Mouse (Mus musculus): ENCODE results near the gene Tubb5. TPM values are rescaled to one million over a fixed set of nuclear protein-coding genes. Genes with fewer than 3 reads are reported as not detected.

Tubb5 gene
- total and polyA plus RNA-seq, 2 experiments from 2014 or later: 1,606 to 3,326 TPM

DNA sequence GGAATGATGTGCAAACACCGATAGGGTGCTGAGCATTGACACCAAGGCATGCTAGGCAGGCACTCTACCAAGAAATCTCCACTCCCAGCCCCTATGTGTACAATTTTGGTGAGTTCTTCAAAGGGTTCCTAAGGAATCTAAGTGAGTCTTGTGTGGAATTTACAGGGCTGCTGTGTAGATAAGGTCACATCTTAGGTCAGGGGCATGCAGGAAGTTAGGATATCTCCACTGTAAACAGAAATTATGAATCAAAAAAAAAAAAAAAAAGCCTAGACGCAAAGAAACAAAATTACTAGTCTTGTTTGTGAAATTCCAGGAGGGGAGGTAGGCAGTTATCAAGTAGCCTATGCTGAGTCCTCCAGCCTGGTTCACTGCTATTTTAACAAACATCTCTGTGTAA is 45.3 kb downstream of the Tubb5 start:
- Histone ChIP-seq H3K27me3 (ENCODE audit: insufficient read depth, low read length) (no peaks in the 10 kb centered on the region), H3K9me3 (ENCODE audit: low read length) (no peaks in the 10 kb centered on the region), H3K36me3 (ENCODE audit: insufficient read depth, low read length) (no peaks in the 10 kb centered on the region), H3K9ac (replicated peaks; ENCODE audit: low read length) (no peak overlapping the region), H3K4me3 (ENCODE audit: low read length) (no peak overlapping the region), H3K27ac (no peak overlapping the region), H3K4me1 (ENCODE audit: insufficient read depth, low read length) (no peaks in the 10 kb centered on the region), H3K4me2 (ENCODE audit: low read depth, low read length) (no peak overlapping the region)
- WGBS: 77% methylated on average over 2 of the region's 2 CpGs
- no peak for DNase-seq (ENCODE audit: low spot score)
- no peak for TF ChIP-seq CTCF (IDR thresholded peaks at IDR 0.05; ENCODE audit: low read depth)
- ATAC-seq: no peak

DNA sequence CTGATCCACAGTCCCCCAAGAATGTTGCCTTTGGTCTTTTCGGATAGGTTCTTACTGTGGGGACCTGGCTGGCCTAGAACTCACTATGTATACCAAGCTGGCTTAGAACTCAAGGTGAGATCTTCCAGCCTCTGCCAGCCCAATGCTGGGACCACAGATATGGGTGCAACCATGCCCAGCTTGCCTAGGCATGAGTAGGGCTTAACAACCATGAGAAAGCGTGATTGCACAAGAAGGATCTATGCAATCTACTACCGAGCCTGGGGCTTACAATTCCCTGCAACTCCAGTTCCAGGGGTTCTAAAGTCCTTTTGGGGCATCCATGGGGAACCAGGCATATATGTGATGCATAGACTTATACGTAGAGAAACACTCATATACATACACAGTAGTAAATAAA is 47.2 kb downstream of the Tubb5 start:
- Histone ChIP-seq H3K4me2 (ENCODE audit: low read depth, low read length) (no peak overlapping the region), H3K9me3 (ENCODE audit: low read length) (no peaks in the 10 kb centered on the region), H3K27me3 (ENCODE audit: insufficient read depth, low read length) (no peaks in the 10 kb centered on the region), H3K4me3 (ENCODE audit: low read length) (no peak overlapping the region), H3K27ac (no peak overlapping the region), H3K4me1 (ENCODE audit: insufficient read depth, low read length) (no peaks in the 10 kb centered on the region), H3K9ac (replicated peaks; ENCODE audit: low read length) (no peak overlapping the region), H3K36me3 (ENCODE audit: insufficient read depth, low read length) (no peaks in the 10 kb centered on the region)
- no peak for DNase-seq (ENCODE audit: low spot score)
- no peak for TF ChIP-seq CTCF (IDR thresholded peaks at IDR 0.05; ENCODE audit: low read depth)
- no peak for ATAC-seq
- WGBS: 91% methylated on average over 4 of the region's 4 CpGs

DNA sequence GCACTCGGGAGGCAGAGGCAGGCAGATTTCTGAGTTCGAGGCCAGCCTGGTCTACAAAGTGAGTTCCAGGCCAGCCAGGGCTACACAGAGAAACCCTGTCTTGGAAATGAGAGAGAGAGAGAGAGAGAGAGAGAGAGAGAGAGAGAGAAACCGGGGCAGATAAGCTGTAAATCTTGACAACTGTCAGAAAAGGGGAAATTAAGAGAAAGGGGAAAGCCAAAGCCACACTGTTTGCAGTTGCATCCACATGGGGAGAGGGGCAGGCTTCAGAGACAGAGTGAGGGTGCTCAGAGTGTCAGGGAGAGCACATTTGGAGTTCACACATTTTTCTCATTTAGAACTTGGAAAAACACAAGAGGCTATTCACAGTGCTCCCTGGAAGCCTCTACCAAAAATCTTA is 50.1 kb downstream of the Tubb5 start:
- Histone ChIP-seq H3K4me2 (ENCODE audit: low read depth, low read length) (no peak overlapping the region), H3K9me3 (ENCODE audit: low read length) (no peaks in the 10 kb centered on the region)
- 81% methylated on average over 3 of the region's 3 CpGs for WGBS

DNA sequence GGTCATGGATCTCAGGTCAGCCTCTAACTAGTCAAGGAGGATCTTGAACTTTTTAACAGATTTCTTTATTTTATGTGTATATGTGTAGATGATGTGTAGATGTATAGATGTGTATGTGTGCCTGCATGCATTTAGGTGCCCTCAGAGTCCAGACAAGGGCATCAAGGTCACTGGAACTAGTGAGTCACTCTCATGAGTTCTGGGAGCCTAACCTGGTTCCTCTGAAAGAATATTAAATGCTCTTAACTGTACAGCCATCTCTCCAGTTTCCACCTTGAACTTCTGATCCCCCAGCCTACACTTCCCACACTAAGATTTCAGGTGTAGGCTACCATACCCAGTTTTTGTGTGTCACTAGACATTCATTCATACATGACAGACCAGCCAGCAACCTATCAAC is 50.6 kb downstream of the Tubb5 start:
- no peak for TF ChIP-seq CTCF (IDR thresholded peaks at IDR 0.05; ENCODE audit: low read depth)
- Histone ChIP-seq H3K27ac (no peak overlapping the region), H3K9ac (replicated peaks; ENCODE audit: low read length) (no peak overlapping the region), H3K27me3 (ENCODE audit: insufficient read depth, low read length) (no peaks in the 10 kb centered on the region), H3K4me1 (ENCODE audit: insufficient read depth, low read length) (0 out of 2 replicates have a peak, but pooled peaks cover 3% of the 10 kb centered on the region), H3K4me2 (ENCODE audit: low read depth, low read length) (no peak overlapping the region), H3K4me3 (ENCODE audit: low read length) (no peak overlapping the region), H3K36me3 (ENCODE audit: insufficient read depth, low read length) (no peaks in the 10 kb centered on the region), H3K9me3 (ENCODE audit: low read length) (no peaks in the 10 kb centered on the region)
- ATAC-seq (no peak), DNase-seq (ENCODE audit: low spot score) (no peak)

More for the DNA sequence above, 50.1 kb downstream of the Tubb5 start:
- Histone ChIP-seq H3K9ac (replicated peaks; ENCODE audit: low read length) (no peak overlapping the region), H3K4me1 (ENCODE audit: insufficient read depth, low read length) (0 out of 2 replicates have a peak, but pooled peaks cover 3% of the 10 kb centered on the region), H3K36me3 (ENCODE audit: insufficient read depth, low read length) (no peaks in the 10 kb centered on the region), H3K27ac (no peak overlapping the region), H3K4me3 (ENCODE audit: low read length) (no peak overlapping the region), H3K27me3 (ENCODE audit: insufficient read depth, low read length) (no peaks in the 10 kb centered on the region)
- no peak for ATAC-seq
- no peak for DNase-seq (ENCODE audit: low spot score)
- TF ChIP-seq CTCF (IDR thresholded peaks at IDR 0.05; ENCODE audit: low read depth): no peak

DNA sequence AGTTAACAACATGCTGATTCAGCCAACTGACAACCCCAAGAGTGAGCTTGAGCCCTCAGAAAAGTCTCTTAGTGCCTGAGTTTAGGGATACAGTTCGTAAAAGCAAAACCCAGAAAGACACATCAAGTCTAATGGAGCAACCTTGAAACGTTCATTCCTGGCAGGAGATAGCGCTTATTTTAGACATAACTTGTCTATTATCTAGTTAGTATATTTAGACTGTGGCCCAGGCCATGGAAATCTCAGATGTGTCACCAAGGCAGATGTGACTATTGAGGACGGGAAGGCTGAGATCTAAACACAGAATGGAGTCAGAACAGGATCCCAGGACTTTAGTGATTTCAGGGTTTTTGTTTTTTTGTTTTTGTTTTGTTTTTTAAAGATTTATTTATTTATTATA is 53.0 kb downstream of the Tubb5 start:
- H3K4me2 ChIP-seq (ENCODE audit: low read depth, low read length): no peak overlapping the region
- no peaks in the 10 kb centered on the region for H3K36me3 ChIP-seq (ENCODE audit: insufficient read depth, low read length)
- H3K4me3 ChIP-seq (ENCODE audit: low read length): no peak overlapping the region
- H3K27me3 ChIP-seq (ENCODE audit: insufficient read depth, low read length): no peaks in the 10 kb centered on the region
- no peak for TF ChIP-seq CTCF (IDR thresholded peaks at IDR 0.05; ENCODE audit: low read depth)
- WGBS: 91% methylated on average over 4 of the region's 4 CpGs
- H3K9ac ChIP-seq (replicated peaks; ENCODE audit: low read length): no peak overlapping the region
- 0 out of 2 replicates have a peak, but pooled peaks cover 3% of the 10 kb centered on the region for H3K4me1 ChIP-seq (ENCODE audit: insufficient read depth, low read length)
- DNase-seq (ENCODE audit: low spot score) (no peak), ATAC-seq (no peak)
- H3K9me3 ChIP-seq (ENCODE audit: low read length): no peaks in the 10 kb centered on the region
- H3K27ac ChIP-seq: no peak overlapping the region

DNA sequence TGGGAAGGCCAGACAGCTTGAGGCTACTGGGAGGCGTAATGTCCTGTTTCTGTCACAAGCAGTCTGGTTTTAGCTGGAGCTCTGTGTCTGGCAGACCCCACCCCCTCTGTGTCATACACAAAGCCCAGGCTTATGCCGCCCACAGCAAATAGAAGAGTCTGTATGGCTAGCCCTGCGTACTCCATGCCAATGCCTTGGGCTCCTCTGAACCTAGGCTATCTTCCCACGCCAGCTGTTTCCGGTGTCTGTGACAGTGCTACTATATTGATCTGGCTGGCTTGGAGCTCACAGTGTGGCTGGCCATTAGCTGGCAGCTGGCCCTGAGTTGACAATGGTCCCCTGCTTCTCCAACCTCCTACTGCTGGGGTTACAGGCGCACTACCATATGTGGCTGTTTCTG is 54.2 kb downstream of the Tubb5 start:
- TF ChIP-seq CTCF (IDR thresholded peaks at IDR 0.05; ENCODE audit: low read depth): no peak
- no peaks in the 10 kb centered on the region for H3K9me3 ChIP-seq (ENCODE audit: low read length)
- H3K4me3 ChIP-seq (ENCODE audit: low read length): no peak overlapping the region
- DNase-seq (ENCODE audit: low spot score) (peak; percentile 56), ATAC-seq (peak; percentile 92)
- H3K27ac ChIP-seq: no peak overlapping the region
- no peak overlapping the region for H3K9ac ChIP-seq (replicated peaks; ENCODE audit: low read length)
- no peak overlapping the region for H3K4me2 ChIP-seq (ENCODE audit: low read depth, low read length)
- 61% methylated on average over 6 of the region's 6 CpGs for WGBS
- H3K27me3 ChIP-seq (ENCODE audit: insufficient read depth, low read length): no peaks in the 10 kb centered on the region
- H3K4me1 ChIP-seq (ENCODE audit: insufficient read depth, low read length): 0 out of 2 replicates have a peak, but pooled peaks cover 3% of the 10 kb centered on the region
- no peaks in the 10 kb centered on the region for H3K36me3 ChIP-seq (ENCODE audit: insufficient read depth, low read length)

Small RNAs within 50 kb of the gene (microRNA-seq; reads per million reads assigned to microRNA genes)
- 0 to 0.18 reads per million in 2 experiments for gene Gm28033

Other genes with a start within 250 kb of the Tubb5 start
- not detected in 2 replicates for gene Sfta2, start 236.8 kb downstream of the Tubb5 start, total RNA-seq (2014; rRNA removed)
- not detected in 2 replicates for gene Sfta2, start 236.8 kb downstream of the Tubb5 start, polyA plus RNA-seq (2015; fragmentation: Nextera tagmentation; extraction: Ambion mirVana)
- gene Gm9573, start 211.7 kb downstream of the Tubb5 start, total RNA-seq (2014; rRNA removed): not detected in 2 replicates
- gene Gm9573, start 211.7 kb downstream of the Tubb5 start, polyA plus RNA-seq (2015; fragmentation: Nextera tagmentation; extraction: Ambion mirVana): not detected in 2 replicates
- gene Mucl3, start 194.6 kb downstream of the Tubb5 start, total RNA-seq (2014; rRNA removed): 0.61 TPM in 1 of 2 replicates, not detected in the other
- 0.10 TPM in 1 of 2 replicates, not detected in the other for gene Mucl3, start 194.6 kb downstream of the Tubb5 start, polyA plus RNA-seq (2015; fragmentation: Nextera tagmentation; extraction: Ambion mirVana)
- gene Vars2, start 170.7 kb downstream of the Tubb5 start, total RNA-seq (2014; rRNA removed): 37.3 and 46.8 TPM in 2 replicates
- gene Vars2, start 170.7 kb downstream of the Tubb5 start, polyA plus RNA-seq (2015; fragmentation: Nextera tagmentation; extraction: Ambion mirVana): 12.6 and 14.8 TPM in 2 replicates
- gene Gtf2h4, start 164.6 kb downstream of the Tubb5 start, total RNA-seq (2014; rRNA removed): 26.1 and 27.2 TPM in 2 replicates
- 18.6 and 21.3 TPM in 2 replicates for gene Gtf2h4, start 164.6 kb downstream of the Tubb5 start, polyA plus RNA-seq (2015; fragmentation: Nextera tagmentation; extraction: Ambion mirVana)
- gene Ddr1, start 133.7 kb downstream of the Tubb5 start, total RNA-seq (2014; rRNA removed): 108 and 139 TPM in 2 replicates
- 63.3 and 66.3 TPM in 2 replicates for gene Ddr1, start 133.7 kb downstream of the Tubb5 start, polyA plus RNA-seq (2015; fragmentation: Nextera tagmentation; extraction: Ambion mirVana)
- gene Ier3, start 16.6 kb downstream of the Tubb5 start, total RNA-seq (2014; rRNA removed): 13.7 and 19.4 TPM in 2 replicates
- 18.3 and 19.4 TPM in 2 replicates for gene Ier3, start 16.6 kb downstream of the Tubb5 start, polyA plus RNA-seq (2015; fragmentation: Nextera tagmentation; extraction: Ambion mirVana)
- gene Flot1, start 15.1 kb downstream of the Tubb5 start, total RNA-seq (2014; rRNA removed): 94.1 and 142 TPM in 2 replicates
- gene Flot1, start 15.1 kb downstream of the Tubb5 start, polyA plus RNA-seq (2015; fragmentation: Nextera tagmentation; extraction: Ambion mirVana): 162 TPM in 2 replicates
- gene Mdc1, start 3.2 kb upstream of the Tubb5 start, total RNA-seq (2014; rRNA removed): 14.7 and 26.7 TPM in 2 replicates
- gene Mdc1, start 3.2 kb upstream of the Tubb5 start, polyA plus RNA-seq (2015; fragmentation: Nextera tagmentation; extraction: Ambion mirVana): 3.9 and 4.1 TPM in 2 replicates
- gene Nrm, start 23.0 kb upstream of the Tubb5 start, total RNA-seq (2014; rRNA removed): 14.7 and 27.2 TPM in 2 replicates
- gene Nrm, start 23.0 kb upstream of the Tubb5 start, polyA plus RNA-seq (2015; fragmentation: Nextera tagmentation; extraction: Ambion mirVana): 24.6 and 25.7 TPM in 2 replicates
- 32.0 and 34.3 TPM in 2 replicates for gene Ppp1r18, start 27.3 kb upstream of the Tubb5 start, total RNA-seq (2014; rRNA removed)
- 18.4 and 19.3 TPM in 2 replicates for gene Ppp1r18, start 27.3 kb upstream of the Tubb5 start, polyA plus RNA-seq (2015; fragmentation: Nextera tagmentation; extraction: Ambion mirVana)
- 31.3 and 33.2 TPM in 2 replicates for gene Dhx16, start 41.5 kb upstream of the Tubb5 start, total RNA-seq (2014; rRNA removed)
- gene Dhx16, start 41.5 kb upstream of the Tubb5 start, polyA plus RNA-seq (2015; fragmentation: Nextera tagmentation; extraction: Ambion mirVana): 22.9 and 23.1 TPM in 2 replicates
- gene 2310061I04Rik, start 59.1 kb upstream of the Tubb5 start, total RNA-seq (2014; rRNA removed): 39.8 and 49.2 TPM in 2 replicates
- 69.0 and 74.3 TPM in 2 replicates for gene 2310061I04Rik, start 59.1 kb upstream of the Tubb5 start, polyA plus RNA-seq (2015; fragmentation: Nextera tagmentation; extraction: Ambion mirVana)
- 163 and 169 TPM in 2 replicates for gene Atat1, start 71.8 kb upstream of the Tubb5 start, total RNA-seq (2014; rRNA removed)
- gene Atat1, start 71.8 kb upstream of the Tubb5 start, polyA plus RNA-seq (2015; fragmentation: Nextera tagmentation; extraction: Ambion mirVana): 222 and 225 TPM in 2 replicates
- gene Mrps18b, start 78.1 kb upstream of the Tubb5 start, total RNA-seq (2014; rRNA removed): 42.9 and 45.9 TPM in 2 replicates
- gene Mrps18b, start 78.1 kb upstream of the Tubb5 start, polyA plus RNA-seq (2015; fragmentation: Nextera tagmentation; extraction: Ambion mirVana): 66.6 and 72.2 TPM in 2 replicates
- 37.5 and 44.0 TPM in 2 replicates for gene Ppp1r10, start 78.1 kb upstream of the Tubb5 start, total RNA-seq (2014; rRNA removed)
- gene Ppp1r10, start 78.1 kb upstream of the Tubb5 start, polyA plus RNA-seq (2015; fragmentation: Nextera tagmentation; extraction: Ambion mirVana): 20.3 and 22.5 TPM in 2 replicates
- gene Abcf1, start 131.5 kb upstream of the Tubb5 start, total RNA-seq (2014; rRNA removed): 47.7 and 57.3 TPM in 2 replicates
- 94.5 and 99.4 TPM in 2 replicates for gene Abcf1, start 131.5 kb upstream of the Tubb5 start, polyA plus RNA-seq (2015; fragmentation: Nextera tagmentation; extraction: Ambion mirVana)
- 101 and 106 TPM in 2 replicates for gene Gnl1, start 141.5 kb upstream of the Tubb5 start, total RNA-seq (2014; rRNA removed)
- gene Gnl1, start 141.5 kb upstream of the Tubb5 start, polyA plus RNA-seq (2015; fragmentation: Nextera tagmentation; extraction: Ambion mirVana): 75.8 and 76.2 TPM in 2 replicates
- 39.9 and 46.7 TPM in 2 replicates for gene Prr3, start 141.9 kb upstream of the Tubb5 start, total RNA-seq (2014; rRNA removed)
- gene Prr3, start 141.9 kb upstream of the Tubb5 start, polyA plus RNA-seq (2015; fragmentation: Nextera tagmentation; extraction: Ambion mirVana): 72.7 and 81.9 TPM in 2 replicates
- gene H2-T24, start 182.3 kb upstream of the Tubb5 start, total RNA-seq (2014; rRNA removed): 0.10 and 0.11 TPM in 2 replicates
- 7.1 and 7.7 TPM in 2 replicates for gene H2-T24, start 182.3 kb upstream of the Tubb5 start, polyA plus RNA-seq (2015; fragmentation: Nextera tagmentation; extraction: Ambion mirVana)
- gene H2-T23, start 194.5 kb upstream of the Tubb5 start, total RNA-seq (2014; rRNA removed): 6.6 and 7.3 TPM in 2 replicates
- 8.8 and 9.4 TPM in 2 replicates for gene H2-T23, start 194.5 kb upstream of the Tubb5 start, polyA plus RNA-seq (2015; fragmentation: Nextera tagmentation; extraction: Ambion mirVana)
- 10.0 and 15.4 TPM in 2 replicates for gene H2-T22, start 204.4 kb upstream of the Tubb5 start, total RNA-seq (2014; rRNA removed)
- 9.1 and 11.8 TPM in 2 replicates for gene H2-T22, start 204.4 kb upstream of the Tubb5 start, polyA plus RNA-seq (2015; fragmentation: Nextera tagmentation; extraction: Ambion mirVana)
- not detected in 2 replicates for gene Gm6034, start 204.7 kb upstream of the Tubb5 start, total RNA-seq (2014; rRNA removed)
- not detected in 2 replicates for gene Gm6034, start 204.7 kb upstream of the Tubb5 start, polyA plus RNA-seq (2015; fragmentation: Nextera tagmentation; extraction: Ambion mirVana)
- gene Gm11127, start 220.1 kb upstream of the Tubb5 start, total RNA-seq (2014; rRNA removed): not detected in 2 replicates
- gene Gm11127, start 220.1 kb upstream of the Tubb5 start, polyA plus RNA-seq (2015; fragmentation: Nextera tagmentation; extraction: Ambion mirVana): not detected in 2 replicates

All from hindbrain, postnatal 0 days (tissue).